16 mouse cellular contexts compared by ENCODE assay signal in the genomic region with DNA sequence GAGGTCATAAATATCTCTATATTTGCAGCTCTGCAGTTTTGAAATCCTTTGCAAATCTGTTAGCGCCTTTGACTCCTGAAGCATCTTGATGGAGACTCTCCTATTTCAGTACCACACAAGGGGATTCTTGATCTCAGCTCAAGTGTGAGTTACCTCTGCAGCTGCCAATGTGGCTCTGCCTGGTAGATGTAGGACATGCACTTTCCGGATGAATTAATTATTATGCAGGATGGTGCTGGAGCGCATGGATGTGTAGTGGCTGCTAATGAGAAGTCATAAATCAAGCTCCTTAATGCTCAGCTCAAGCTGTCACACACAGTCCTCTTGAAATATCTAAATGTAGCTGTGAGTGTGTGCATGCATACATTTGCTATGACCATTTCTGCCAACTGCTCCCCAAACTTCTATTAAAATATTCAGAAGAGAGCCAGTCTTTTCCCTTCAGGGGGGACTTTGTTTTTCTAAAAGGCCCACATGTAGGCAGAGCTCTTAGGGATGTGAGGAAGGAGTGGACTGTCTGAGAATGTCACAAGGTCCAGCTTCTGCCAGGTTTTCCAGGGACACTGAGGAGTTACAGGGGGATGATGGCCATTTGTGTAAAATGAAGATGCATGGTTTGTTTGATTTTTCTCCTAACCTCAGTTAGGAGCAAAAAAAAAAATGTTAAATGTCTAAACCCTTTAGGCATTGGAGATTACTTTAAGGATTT.
DNase-seq lines count a peak whose midpoint lies in the region; ATAC-seq and TF ChIP-seq lines count a peak whose summit lies in the region.
"Had no signal": no experiment of that assay in that cellular context is flagged by ENCODE, and none has a peak within 500 bp of the region (broad histone marks: within the 10 kb centered on the region; RNA-seq: fewer than 3 reads in every experiment).

No protein-coding gene starts in this region.

- no peak overlapping the region for H3K4me2 ChIP-seq in hindbrain, embryonic 11.5 days (replicated peaks; ENCODE audit: low read depth, low read length)
- no peak overlapping the region for H3K4me2 ChIP-seq in forebrain, embryonic 12.5 days
- H3K4me2 ChIP-seq in hindbrain, embryonic 15.5 days = no peak overlapping the region
- no peak overlapping the region for H3K4me2 ChIP-seq in midbrain, postnatal 0 days (ENCODE audit: low read depth, low read length, poor library complexity, severe bottlenecking)
- H3K4me2 ChIP-seq: heart, embryonic 11.5 days had no signal

- no peaks in the 10 kb centered on the region for H3K27me3 ChIP-seq in hindbrain, embryonic 11.5 days (ENCODE audit: control insufficient read depth, insufficient read depth, low read length)
- no peaks in the 10 kb centered on the region for H3K27me3 ChIP-seq in hindbrain, embryonic 10.5 days (ENCODE audit: insufficient read depth, poor library complexity, severe bottlenecking)
- no peaks in the 10 kb centered on the region for H3K27me3 ChIP-seq in forebrain, embryonic 12.5 days
- H3K27me3 ChIP-seq in hindbrain, embryonic 15.5 days = no peaks in the 10 kb centered on the region
- H3K27me3 ChIP-seq in midbrain, postnatal 0 days (ENCODE audit: insufficient read depth, low read length) = no peaks in the 10 kb centered on the region
- no peaks in the 10 kb centered on the region for H3K27me3 ChIP-seq in limb, embryonic 10.5 days (ENCODE audit: low read depth, poor library complexity, severe bottlenecking)

- DNase-seq in hindbrain, embryonic 11.5 days (ENCODE audit: low spot score) = peak; percentile 30
- no peak for DNase-seq in hindbrain, embryonic 10.5 days (ENCODE audit: low spot score)
- DNase-seq in midbrain, postnatal 0 days (ENCODE audit: low spot score) = peak; percentile 82
- DNase-seq in right cerebral cortex, postnatal 36 days (ENCODE audit: low spot score in 2 of 2) = no peak
- no peak for DNase-seq in ovary, postnatal 10 days (ENCODE audit: low spot score)
- DNase-seq in limb, embryonic 10.5 days (ENCODE audit: low spot score) = no peak
- DNase-seq: cerebellum, adult 8-10 months; kidney, adult 11 months; liver; lung, adult 2 months; thymus, adult 18-20 months had no signal

- no peak overlapping the region for H3K9ac ChIP-seq in hindbrain, embryonic 11.5 days (ENCODE audit: low read depth, low read length)
- no peak overlapping the region for H3K9ac ChIP-seq in forebrain, embryonic 12.5 days
- H3K9ac ChIP-seq in hindbrain, embryonic 15.5 days = no peak overlapping the region
- no peak overlapping the region for H3K9ac ChIP-seq in midbrain, postnatal 0 days (replicated peaks; ENCODE audit: low read length, poor library complexity, severe bottlenecking)

- 0 out of 2 replicates have a peak, but pooled peaks cover 2% of the 10 kb centered on the region for H3K4me1 ChIP-seq in hindbrain, embryonic 11.5 days (replicated peaks; ENCODE audit: control insufficient read depth, insufficient read depth, low read length)
- peaks cover 16% of the 10 kb centered on the region for H3K4me1 ChIP-seq in hindbrain, embryonic 10.5 days (replicated peaks)
- H3K4me1 ChIP-seq in forebrain, embryonic 12.5 days = peaks cover 30% of the 10 kb centered on the region
- H3K4me1 ChIP-seq in hindbrain, embryonic 15.5 days (replicated peaks) = peaks cover 35% of the 10 kb centered on the region
- peaks cover 4% of the 10 kb centered on the region; the same call in 1 of the 2 replicates for H3K4me1 ChIP-seq in midbrain, postnatal 0 days (ENCODE audit: insufficient read depth, low read length)
- peaks cover 3% of the 10 kb centered on the region; the same call in 1 of the 2 replicates for H3K4me1 ChIP-seq in limb, embryonic 10.5 days

- TF ChIP-seq CTCF in midbrain, postnatal 0 days (IDR thresholded peaks at IDR 0.05) = no peak

- WGBS in hindbrain, embryonic 11.5 days = 63% methylated on average over 3 of the region's 3 CpGs
- WGBS in hindbrain, embryonic 10.5 days = 80% methylated on average over 3 of the region's 3 CpGs
- 70% methylated on average over 3 of the region's 3 CpGs for whole genome bisulfite sequencing in forebrain, embryonic 12.5 days
- 33% methylated on average over 3 of the region's 3 CpGs for WGBS in hindbrain, embryonic 15.5 days
- 45% methylated on average over 3 of the region's 3 CpGs for WGBS in midbrain, postnatal 0 days
- 79% methylated on average over 3 of the region's 3 CpGs for WGBS in limb, embryonic 10.5 days

- H3K36me3 ChIP-seq in hindbrain, embryonic 11.5 days (ENCODE audit: control insufficient read depth, insufficient read depth, low read length) = no peaks in the 10 kb centered on the region
- H3K36me3 ChIP-seq in hindbrain, embryonic 10.5 days = no peaks in the 10 kb centered on the region
- no peaks in the 10 kb centered on the region for H3K36me3 ChIP-seq in forebrain, embryonic 12.5 days (replicated peaks)
- H3K36me3 ChIP-seq in hindbrain, embryonic 15.5 days = no peaks in the 10 kb centered on the region
- no peaks in the 10 kb centered on the region for H3K36me3 ChIP-seq in midbrain, postnatal 0 days (ENCODE audit: insufficient read depth, low read length)
- no peaks in the 10 kb centered on the region for H3K36me3 ChIP-seq in limb, embryonic 10.5 days

- no peak overlapping the region for H3K4me3 ChIP-seq in hindbrain, embryonic 11.5 days (ENCODE audit: low read depth, low read length)
- no peak overlapping the region for H3K4me3 ChIP-seq in hindbrain, embryonic 10.5 days
- no peak overlapping the region for H3K4me3 ChIP-seq in forebrain, embryonic 12.5 days (replicated peaks)
- no peak overlapping the region for H3K4me3 ChIP-seq in hindbrain, embryonic 15.5 days
- H3K4me3 ChIP-seq in midbrain, postnatal 0 days (ENCODE audit: low read depth, low read length) = no peak overlapping the region
- H3K4me3 ChIP-seq in limb, embryonic 10.5 days = no peak overlapping the region
- H3K4me3 ChIP-seq: myocyte had no signal

- H3K9me3 ChIP-seq in hindbrain, embryonic 11.5 days (ENCODE audit: control insufficient read depth, low read length) = no peaks in the 10 kb centered on the region
- no peaks in the 10 kb centered on the region for H3K9me3 ChIP-seq in hindbrain, embryonic 10.5 days
- H3K9me3 ChIP-seq in forebrain, embryonic 12.5 days = no peaks in the 10 kb centered on the region
- H3K9me3 ChIP-seq in hindbrain, embryonic 15.5 days = no peaks in the 10 kb centered on the region
- H3K9me3 ChIP-seq in midbrain, postnatal 0 days (ENCODE audit: low read length) = no peaks in the 10 kb centered on the region
- H3K9me3 ChIP-seq in limb, embryonic 10.5 days (replicated peaks) = no peaks in the 10 kb centered on the region

- ATAC-seq in hindbrain, embryonic 11.5 days (ENCODE audit: low FRiP score) = peak; percentile 89
- peak; percentile 70; the same call in 1 of the 2 replicates for ATAC-seq in forebrain, embryonic 12.5 days (ENCODE audit: low FRiP score)
- ATAC-seq in hindbrain, embryonic 15.5 days (ENCODE audit: low FRiP score, low read depth) = peak; percentile 94
- ATAC-seq in midbrain, postnatal 0 days (ENCODE audit: low FRiP score) = peak; percentile 70; the same call in 1 of the 2 replicates
- ATAC-seq: Patski had no signal

- no peak overlapping the region for H3K27ac ChIP-seq in hindbrain, embryonic 11.5 days (ENCODE audit: low read depth, low read length)
- H3K27ac ChIP-seq in hindbrain, embryonic 10.5 days = no peak overlapping the region
- no peak overlapping the region for H3K27ac ChIP-seq in forebrain, embryonic 12.5 days
- H3K27ac ChIP-seq in hindbrain, embryonic 15.5 days (replicated peaks) = peak overlapping the region; percentile 69
- H3K27ac ChIP-seq in midbrain, postnatal 0 days (ENCODE audit: low read depth, low read length) = peak overlapping the region; percentile 32; the same call in 1 of the 2 replicates
- H3K27ac ChIP-seq in limb, embryonic 10.5 days = no peak overlapping the region

Comparison
In these comparisons a context has a peak if more than half of its experiments do, and no peak if none do; other contexts are left out.
1. DNase-seq: peak in hindbrain, embryonic 11.5 days (single experiment) and midbrain, postnatal 0 days (single experiment); none in hindbrain, embryonic 10.5 days (single experiment), right cerebral cortex, postnatal 36 days (0 of 2), ovary, postnatal 10 days (single experiment) and limb, embryonic 10.5 days (single experiment).
2. H3K27ac ChIP-seq: peak in hindbrain, embryonic 15.5 days (single experiment) and midbrain, postnatal 0 days (single experiment); none in hindbrain, embryonic 11.5 days (single experiment), hindbrain, embryonic 10.5 days (single experiment), forebrain, embryonic 12.5 days (single experiment) and limb, embryonic 10.5 days (single experiment).
3. Peak in every context shown above with its lines, with median percentiles within 50 percentile points of each other: ATAC-seq.